Mouse (Mus musculus): ENCODE results near the gene Gabrb1.
"Not testable (repeated sequence)": the region's sequence is repeated elsewhere in the genome, so short reads cannot be mapped to it uniquely, and the experiment has no call there.

Gene Gabrb1

DNA sequence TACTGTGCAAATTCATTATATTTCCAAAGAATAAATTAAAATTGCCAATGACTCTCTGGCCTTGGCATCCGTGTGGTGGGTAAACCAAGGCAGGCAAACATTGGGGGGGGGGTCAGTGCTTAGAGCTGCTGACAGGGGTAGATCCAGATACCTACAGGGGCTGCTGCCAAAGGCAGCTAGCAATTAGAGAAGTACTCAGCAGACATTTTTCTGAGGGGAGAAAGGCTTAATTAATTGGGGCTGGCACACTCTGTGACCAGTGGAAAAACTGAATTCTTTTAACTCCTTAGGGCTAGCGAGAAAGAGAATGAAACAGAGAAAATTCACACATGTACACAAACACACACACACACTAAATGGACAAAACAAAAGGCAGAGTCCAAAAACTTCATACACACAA lies 388.3 kb downstream of the Gabrb1 start:
- no peak for DNase-seq

DNA sequence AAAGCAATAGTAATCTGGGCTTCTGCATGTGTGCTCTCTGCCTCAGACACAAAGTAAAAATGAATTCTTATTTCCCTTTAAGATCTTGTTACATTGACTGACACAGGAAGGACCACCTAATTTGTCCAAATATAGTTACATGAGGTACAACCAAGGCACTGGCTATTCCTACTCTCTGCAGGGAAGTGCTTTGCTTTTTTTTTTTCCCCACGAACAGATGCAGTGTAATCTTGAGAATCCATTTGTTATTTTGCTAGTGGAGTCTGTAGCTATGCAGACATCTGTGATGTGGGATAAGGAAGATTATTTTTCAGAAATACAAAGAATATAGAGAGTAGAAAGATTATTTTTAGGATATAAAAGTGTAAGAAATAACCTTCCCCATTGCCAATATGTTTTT lies 406.2 kb downstream of the Gabrb1 start:
- DNase-seq: no peak

DNA sequence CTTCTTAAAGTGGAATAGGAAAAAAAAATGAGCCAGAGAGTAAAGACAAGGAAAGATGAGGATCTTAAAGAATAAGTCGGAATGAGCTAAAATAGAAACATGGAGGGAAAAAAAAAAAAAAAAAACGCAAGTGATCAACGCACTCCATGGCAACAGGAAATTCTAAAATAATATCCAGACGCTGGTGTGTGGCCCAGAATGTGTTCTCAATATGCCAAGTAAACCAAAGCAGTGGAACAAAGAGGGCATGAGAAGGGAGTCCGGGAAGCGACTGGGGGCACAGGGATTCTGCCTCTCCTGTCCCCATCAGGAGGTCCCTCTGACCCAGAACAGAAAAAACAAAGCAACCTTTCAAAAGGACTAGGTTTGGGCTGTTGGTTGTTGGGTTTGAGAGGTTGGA lies 410.9 kb downstream of the Gabrb1 start:
- DNase-seq: no peak

DNA sequence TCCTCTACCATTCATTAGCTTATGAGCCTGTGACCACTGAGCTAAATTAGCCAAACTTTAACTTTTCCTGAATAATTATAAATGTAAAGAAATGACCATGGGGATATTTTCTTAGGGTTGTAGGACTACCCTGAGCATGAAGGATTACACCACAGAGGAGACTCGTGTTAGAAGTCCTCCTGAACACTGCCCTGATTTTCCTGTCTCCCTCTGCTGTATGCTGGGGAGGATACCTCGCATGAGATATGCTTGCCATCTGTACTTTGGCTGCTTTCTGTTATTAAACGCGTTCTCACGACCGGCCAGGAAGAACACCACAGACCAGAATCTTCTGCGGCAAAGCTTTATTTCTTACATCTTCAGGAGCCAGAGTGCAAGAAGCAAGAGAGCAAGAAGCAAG lies 411.5 kb downstream of the Gabrb1 start:
- not testable (repeated sequence) for DNase-seq

DNA sequence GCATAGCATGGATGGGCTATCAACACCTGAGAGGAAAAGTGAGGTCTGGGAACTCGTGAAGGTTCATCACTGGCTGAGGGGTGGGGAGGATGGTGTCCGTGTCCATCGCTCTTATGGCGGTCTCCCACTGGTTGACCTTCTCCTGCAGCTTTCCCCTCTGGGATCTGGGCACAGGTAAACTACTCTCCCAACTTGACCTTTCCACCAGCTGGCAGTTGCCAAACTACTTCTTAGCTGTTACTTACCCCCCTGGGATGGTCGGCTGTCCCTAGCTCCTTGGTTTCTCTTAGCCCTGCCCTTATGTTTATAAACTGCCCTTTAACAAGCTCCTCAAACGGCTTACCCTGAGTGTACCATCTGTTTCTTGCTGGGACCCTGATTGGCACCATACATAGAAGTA lies 418.9 kb downstream of the Gabrb1 start:
- DNase-seq: no peak

DNA sequence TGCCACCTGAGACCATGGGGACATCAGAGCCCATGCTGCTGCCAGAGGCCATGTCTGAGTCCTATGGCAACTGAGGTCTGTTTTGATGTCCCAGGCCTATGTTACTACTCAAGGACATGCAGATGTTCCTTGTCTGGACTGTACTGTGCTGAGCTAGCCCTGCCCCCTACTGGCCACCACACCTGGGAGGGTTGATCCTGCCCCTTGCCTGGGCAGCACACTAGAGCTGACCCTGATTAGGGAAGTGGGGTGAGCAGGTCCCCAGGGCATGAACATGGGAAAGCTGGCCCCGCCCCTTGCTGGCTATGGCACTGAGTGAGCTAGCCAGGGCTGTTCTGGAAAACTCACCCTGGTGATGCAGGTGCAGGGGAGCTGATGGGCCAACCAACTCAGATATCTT lies 428.6 kb downstream of the Gabrb1 start:
- no peak for DNase-seq

DNA sequence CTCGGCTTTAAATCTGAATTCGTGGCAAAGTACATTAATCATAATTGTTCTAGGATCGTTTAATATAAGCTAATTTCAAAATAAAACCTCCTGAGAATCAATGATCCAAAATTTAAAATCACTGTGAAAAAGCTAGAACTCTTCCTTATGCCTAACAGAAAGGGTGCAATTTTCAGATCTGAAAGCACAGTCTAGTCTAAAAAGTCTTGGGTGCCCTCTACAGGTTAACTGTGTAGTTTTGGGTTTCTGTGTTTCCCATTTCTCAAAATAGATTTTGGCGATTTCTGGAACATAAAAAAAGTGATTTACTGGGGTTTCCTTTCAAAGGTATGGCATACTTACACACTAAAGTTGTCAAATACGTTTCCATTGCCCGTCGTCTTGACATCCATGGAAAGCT lies 436.7 kb downstream of the Gabrb1 start:
- DNase-seq: no peak

DNA sequence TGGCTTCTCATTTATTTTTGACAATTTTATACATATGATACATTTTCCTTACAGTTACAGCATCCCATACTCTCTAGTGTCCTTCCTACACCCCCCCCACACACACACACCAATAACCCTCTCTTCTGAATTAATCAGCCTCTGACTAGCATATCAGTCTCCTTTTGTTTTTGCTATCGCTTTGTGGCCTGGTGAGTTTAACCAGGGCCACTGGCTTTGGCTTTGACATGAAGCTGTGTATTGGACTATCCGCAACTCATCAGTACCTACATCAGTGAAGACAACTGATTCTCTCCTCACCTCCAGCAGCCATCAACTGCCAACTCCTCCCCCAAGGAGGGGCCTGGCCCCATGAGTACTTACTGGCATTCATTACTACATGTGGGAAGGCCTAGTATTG lies 437.1 kb downstream of the Gabrb1 start:
- DNase-seq: no peak

DNA sequence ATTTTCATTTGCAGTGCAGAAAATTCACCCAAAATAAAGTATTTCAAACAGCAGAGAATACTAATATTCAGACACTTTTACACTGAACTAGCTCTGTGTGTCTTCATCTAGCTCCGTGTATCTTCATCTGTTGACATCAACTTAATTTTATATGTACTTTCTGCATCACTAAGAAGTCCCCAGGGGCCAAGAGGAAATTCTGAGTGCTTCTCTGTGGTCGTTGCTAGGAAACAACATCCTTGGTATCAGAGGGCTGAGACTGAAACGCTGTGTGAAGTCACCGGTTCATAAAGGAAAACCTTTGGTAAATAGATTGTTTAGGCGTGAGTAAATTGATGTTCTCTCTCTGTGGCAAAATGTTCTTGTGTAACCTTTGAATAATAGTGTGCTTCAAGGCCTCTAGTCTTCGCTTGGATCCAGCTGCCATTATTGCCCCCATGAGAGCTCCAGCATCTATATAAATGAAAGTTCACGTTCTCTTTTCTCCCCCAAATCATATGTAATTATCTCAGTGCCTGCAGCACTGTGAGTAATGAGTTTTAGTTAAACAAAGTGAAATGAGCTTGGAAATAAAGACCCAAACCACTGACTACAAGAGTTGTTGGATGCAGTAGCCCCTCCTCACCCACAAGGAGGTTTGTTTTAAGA lies 446.5 kb downstream of the Gabrb1 start:
- DNase-seq: no peak

DNA sequence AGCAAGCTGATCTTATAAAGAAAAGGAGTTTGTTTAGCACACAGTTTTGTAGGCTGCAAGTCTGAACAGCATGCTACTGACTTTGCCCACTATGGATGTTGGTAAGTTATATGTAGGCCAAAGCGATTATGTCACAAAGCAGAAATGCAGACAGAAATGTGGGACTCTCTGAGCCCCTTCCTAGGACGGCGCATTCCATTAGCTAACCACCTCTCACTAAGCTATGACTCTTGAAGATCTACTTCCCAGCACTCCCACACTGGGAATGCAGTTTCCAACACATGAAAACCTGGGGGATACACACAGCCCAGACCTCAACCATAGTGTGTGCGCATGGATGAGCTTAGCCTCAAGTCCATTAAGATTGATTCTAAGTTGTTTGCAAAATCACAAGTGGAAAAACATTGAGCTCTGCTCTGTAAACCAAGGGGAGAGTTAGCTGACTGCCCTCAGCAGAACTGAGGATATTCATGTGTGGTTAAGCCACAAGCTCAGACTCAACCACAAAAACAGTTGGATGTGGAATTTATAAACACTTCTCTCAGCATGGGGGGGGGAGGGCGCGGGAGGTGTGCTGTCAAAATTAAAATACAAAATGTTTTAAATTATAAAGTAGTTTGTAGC lies 464.6 kb downstream of the Gabrb1 start:
- DNase-seq: no peak

DNA sequence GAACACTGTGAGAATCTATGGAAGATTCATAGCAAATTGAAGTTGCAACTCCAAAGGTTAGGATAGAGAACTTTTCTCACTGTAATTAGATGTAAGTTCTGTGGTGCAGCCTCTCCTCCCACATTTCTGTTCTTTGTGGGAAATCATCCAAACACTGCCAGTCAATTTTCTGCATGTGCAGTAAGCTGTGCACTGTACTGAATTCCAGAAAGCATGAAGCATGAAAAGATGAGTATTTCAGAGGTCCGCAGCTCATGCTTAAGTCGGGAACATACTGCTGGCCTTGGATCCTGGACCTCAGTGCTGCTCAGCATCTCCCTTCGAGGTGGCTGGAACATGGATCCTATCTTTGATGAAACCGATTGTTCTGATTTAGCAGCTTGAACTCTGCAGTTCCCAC lies 468.8 kb downstream of the Gabrb1 start:
- no peak for DNase-seq

DNA sequence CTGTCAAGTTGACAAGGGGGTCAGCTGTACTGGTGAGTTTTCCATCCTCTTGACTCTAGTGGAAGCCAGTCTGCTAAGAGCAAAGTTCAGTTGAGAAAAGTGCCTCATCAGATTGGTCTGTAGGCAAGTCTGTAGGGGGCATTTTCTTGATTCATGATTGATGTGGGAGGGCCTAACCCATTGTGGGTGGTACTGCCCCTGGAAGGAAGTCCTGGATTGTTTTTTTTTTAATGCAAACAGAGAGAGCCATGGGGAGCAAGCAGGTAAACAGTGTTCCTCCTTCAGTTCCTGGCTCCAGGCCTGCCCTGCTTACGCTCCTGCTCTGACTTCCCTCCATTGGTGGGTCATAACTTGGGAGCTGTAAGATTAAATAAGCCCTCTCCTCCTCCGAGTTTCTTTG lies 476.0 kb downstream of the Gabrb1 start:
- DNase-seq: no peak

DNA sequence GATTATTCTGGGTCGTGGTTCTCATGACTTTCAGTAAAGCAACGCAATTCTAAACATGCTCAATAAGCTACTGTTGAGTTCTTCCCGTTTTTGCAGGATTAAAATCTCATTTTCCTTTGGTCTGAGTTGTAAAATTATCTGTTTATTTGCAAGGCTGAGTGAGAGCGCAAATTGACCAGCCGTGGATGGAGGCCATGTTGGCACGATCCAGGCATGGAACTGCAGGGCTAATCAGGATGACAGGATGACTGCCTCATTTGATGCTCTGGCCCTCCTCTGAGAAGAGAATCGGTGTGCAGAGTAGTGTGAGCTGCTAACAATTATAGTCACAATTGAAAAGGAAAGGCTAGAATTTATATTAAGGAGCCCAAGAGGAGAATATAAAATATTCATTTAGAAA lies 480.3 kb downstream of the Gabrb1 start:
- no peak for DNase-seq

DNA sequence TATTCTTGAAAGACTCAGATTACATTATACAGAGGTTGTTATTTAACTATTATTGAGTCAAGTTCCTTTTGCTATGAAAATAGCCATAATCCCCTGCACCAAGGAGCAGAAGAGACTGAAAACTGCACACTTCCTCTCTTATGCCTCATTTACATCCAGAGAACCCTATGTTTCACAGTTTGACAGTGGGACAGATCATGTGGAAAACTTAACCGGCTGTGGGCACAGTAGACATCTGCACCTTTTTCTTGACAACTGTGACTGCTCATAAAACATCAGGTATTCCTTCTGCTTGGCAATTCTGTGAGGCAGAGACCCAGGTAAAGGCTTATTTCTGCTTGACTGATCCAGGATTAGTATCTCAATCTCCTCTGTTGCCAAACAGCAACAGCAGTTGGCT lies 481.7 kb downstream of the Gabrb1 start:
- no peak for DNase-seq

DNA sequence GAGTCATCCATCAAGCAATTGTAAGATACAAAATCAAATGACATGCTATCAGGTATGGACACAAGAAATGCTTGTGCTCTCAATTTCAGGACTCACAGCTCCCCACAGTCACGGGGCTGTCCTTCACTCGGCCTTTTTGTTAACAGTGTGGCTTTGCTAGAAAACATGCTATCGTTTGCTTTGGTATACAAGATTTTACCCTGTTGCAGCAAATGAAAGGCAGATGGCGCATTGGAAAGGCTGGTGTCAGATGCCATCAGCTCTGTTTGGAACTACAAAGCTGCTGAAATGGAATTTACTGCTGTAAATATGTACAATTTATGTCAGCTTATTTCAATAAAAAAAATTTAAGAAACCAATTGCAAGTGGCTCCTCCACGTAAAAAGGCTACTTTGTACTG lies 490.8 kb downstream of the Gabrb1 start:
- DNase-seq: no peak

DNA sequence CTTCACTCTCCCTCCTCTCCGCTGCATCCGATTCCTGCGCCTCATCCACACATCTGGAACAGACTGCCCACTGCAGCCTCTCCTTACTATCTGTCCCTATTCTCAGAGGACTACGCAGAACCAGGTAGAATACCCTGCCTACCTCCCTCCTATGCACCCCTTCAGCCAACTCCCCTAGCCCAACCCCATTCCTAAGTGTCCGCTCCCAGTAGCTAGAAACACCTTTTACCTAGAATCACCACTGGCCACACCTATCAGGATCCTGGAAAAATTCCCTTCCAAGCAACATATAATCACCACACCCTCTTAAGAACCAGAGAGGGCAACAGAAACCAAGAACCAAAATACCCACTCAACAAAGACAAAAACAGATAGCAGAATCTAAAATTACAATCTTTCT lies 493.0 kb downstream of the Gabrb1 start:
- DNase-seq: no peak

DNA sequence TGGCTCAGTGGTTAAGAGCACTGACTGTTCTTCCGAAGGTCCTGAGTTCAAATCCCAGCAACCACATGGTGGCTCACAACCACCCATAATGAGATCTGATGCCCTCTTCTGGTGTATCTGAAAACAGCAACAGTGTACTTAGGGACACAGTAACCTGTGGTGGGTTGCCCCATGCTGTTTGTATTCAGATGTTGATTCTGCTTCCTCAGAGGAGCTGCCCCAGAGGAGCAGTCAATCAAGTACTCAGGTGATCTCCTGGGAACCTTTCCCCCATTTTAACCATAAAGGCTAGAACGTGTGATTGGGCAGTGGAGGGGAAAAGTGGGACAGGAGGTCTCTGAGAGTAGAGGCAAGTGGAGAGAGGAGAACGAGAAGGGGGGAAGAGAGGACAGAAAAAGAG lies 497.8 kb downstream of the Gabrb1 start:
- DNase-seq: not testable (repeated sequence)

DNA sequence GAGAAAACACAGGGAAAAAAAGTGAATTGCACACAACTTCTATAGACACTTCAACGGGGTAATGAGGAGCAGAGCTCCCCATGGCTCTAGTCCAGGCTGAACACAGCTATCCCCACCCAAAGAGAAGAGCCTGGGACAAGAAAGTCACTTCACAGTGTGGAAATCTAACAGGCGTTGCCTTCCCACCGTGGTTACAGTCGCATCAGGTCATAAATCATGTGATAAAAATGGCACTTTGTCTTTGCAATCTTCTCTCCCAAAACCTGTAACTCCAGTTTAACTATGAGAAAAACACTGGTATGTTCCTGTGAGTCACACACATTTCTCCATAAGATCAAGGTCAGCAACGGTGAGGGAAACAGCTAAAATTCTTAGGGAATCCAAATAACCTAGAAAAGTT lies 498.7 kb downstream of the Gabrb1 start:
- no peak for DNase-seq

DNA sequence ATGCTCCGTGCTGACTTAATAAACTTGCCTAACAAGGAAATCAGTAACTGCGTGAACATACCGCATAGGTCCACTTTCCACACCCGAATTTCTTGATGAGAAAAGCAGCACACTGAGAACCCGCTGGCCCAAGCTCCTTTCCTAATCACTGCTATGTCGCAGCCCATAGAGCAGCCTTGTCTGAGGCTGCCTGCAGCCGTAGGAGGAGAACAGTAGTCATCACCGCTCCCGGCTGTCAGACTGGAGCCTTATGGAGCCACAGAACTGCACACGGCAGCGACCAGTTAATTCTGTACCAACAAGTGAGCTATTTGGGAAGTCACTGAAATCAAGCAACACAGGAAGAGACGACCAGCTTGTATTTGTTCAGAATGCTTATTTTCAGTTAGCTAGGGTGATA lies 500.8 kb downstream of the Gabrb1 start:
- DNase-seq: no peak

DNA sequence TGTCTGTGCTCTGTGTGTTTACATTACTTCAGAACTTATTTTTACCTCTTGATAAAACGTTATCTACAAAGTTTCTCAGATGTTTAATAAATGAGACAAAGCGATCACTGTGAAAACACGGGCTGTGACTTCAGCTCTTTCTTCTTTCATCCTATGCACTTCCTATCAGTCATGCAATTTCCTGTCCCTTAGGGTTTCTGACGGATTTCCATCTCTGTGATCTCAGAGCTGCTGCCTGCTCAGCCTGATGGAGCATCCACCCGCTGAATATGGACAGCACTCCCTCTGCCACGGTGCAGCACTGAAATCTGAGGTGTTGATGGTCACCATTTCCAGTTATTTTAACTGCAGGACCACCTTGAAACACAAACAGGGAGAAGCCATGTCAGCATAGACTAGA lies 501.6 kb downstream of the Gabrb1 start:
- no peak for DNase-seq

DNA sequence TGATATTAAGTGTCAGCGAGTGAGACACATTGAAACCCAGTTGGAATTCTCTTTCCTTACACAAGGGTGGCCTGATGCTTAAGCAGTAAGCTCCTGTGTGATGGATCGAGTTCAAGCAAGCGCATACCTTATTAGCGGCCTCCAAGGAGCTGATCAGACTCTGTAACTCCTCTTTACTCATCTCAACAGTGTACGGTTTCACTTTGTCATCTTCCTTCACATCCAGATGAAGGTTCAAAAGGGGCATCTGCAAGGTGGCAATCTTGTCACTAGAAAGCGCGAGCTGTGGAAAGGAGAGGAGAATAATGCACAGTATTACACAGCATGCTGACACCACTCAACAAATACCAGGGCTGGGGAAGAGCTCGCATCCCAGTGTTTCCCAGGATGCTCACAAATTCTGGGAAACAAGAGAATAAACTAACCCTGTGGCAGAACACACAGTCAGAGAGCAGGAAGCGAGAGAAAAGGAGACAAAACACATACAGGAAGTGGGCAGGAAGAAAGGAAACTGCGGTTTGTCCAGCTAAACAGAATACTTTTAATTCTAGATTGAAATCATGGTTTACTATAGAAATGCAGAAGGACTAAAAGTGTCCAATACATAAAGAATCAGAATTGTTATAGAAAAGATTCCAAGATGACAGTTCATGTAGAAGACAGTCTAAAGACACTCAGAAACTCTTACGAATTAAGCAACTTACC lies 503.0 kb downstream of the Gabrb1 start:
- no peak for DNase-seq

DNA sequence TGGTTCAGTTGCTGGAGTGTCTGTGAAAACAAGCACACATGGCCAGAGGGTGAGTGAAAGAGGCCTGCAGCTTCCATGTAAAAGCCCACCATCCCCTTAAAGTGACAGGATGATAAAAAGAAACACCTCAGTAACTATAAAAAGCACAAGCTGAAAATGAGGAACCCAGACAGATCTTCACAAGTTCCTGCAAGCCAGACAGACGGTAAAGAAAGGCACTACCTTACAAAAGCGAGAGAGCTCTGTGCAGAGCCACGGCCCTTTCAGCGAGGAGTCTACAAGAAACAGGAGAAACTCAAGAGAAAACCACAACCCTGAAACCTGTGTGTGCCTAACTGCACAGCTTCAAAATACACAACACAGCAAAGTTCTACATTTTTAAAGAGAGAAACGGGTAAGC lies 504.9 kb downstream of the Gabrb1 start:
- no peak for DNase-seq

DNA sequence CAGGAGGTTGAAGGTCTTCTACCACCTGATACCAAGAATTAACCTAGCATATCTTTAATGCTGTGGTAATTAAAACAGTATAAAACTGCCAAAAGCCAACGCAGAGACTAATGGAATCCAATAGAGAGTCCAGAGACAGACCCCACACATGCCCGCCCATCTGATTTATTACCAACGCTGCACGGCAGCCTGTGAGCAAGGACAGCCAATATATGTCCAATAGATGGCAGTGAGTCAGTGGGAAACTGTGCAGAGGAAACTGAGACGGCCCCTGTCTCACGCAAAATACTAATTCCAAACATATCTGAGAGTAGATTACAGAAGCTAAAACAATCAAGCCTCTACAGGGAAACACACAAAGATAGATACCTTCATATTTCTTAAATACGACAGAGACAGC lies 506.5 kb downstream of the Gabrb1 start:
- no peak for DNase-seq

DNA sequence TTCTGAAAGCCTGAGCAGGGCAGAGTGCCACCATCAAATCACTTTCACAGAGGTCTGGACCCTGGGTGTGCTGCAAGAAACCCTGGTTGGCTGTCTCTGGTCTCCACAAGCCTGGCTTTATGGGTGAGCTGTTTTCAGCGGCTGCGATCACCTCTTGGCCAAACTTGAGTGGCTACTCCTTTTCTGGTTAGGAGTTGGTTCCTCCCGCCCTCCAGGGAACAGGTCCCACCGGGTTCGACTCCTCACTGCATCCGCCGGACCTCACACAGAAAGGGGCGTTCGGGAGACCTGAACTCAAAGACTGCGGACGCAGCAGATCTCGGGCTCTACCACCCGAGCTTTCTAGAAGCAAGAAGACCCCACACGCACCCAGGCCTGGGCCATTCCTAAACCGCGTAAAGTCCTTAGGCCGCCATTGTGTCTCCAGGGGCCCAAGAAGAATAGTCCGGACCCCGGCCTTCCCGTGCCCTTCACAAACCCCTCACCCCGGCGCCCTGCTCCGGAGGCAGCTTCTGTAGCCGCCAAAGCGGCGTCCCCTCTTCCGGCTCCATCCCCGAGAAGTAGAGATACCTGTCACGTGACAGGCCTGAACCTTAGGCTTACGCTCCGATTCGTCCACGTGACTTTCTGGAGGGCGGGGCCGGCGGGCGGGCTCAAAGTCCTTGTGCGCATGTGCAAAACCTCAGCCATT lies 509.8 kb downstream of the Gabrb1 start, which contains the start of gene Commd8:
Gene Commd8, minus strand, starts transcription at position 596 of the 691 bp plus-strand sequence.
- DNase-seq: peak; percentile 93 to 97

Data from spleen, adult 18-20 months (tissue).